Mouse (Mus musculus) hindbrain, embryonic 14.5 days (tissue): Measurements from ENCODE around the gene Selenon. TPM values are rescaled to one million over a fixed set of nuclear protein-coding genes. Genes with fewer than 3 reads are reported as not detected.

Experiments
- ATAC-seq: fragments of 200-750 bp; cut with Nextera tagmentation; 2 replicates; pipeline ENCODE4 v1.8.0; 2017; ENCODE audit warnings: moderate number of reproducible peaks, mild to moderate bottlenecking, moderate TSS enrichment, moderate library complexity; ENCODE audit not compliant: low FRiP score
- DNase-seq: peaks from one replicate; pipeline ENCODE4 v3.0.0-alpha.2; 2015; ENCODE audit warnings: low spot score
- H3K27ac ChIP-seq: fragments of 300-500 bp; sonication (generic); 2 replicates; pipeline ENCODE4 v1.5.1; 2014; ENCODE audit warnings: mild to moderate bottlenecking, moderate library complexity
- H3K27me3 ChIP-seq: fragments of 300-500 bp; sonication (generic); 2 replicates; pipeline ENCODE4 v1.6.1; 2014; ENCODE audit warnings: mild to moderate bottlenecking, low read length, mixed read lengths; ENCODE audit not compliant: control insufficient read depth, insufficient read depth
- H3K36me3 ChIP-seq: fragments of 300-500 bp; sonication (generic); replicated peaks from 2 replicates; pipeline ENCODE4 v1.6.1; 2014; ENCODE audit not compliant: control insufficient read depth, insufficient read depth
- H3K4me1 ChIP-seq: fragments of 300-500 bp; sonication (generic); replicated peaks from 2 replicates; pipeline ENCODE4 v1.6.1; 2014; ENCODE audit warnings: antibody characterized with exemption, low read length, mixed read lengths; ENCODE audit not compliant: control insufficient read depth, insufficient read depth
- H3K4me2 ChIP-seq: fragments of 300-500 bp; sonication (generic); replicated peaks from 2 replicates; pipeline ENCODE4 v1.6.1; 2014; ENCODE audit warnings: mild to moderate bottlenecking, moderate library complexity
- H3K4me3 ChIP-seq: fragments of 300-500 bp; sonication (generic); replicated peaks from 2 replicates; pipeline ENCODE4 v1.5.1; 2014; ENCODE audit warnings: mild to moderate bottlenecking, low read length
- H3K9ac ChIP-seq: fragments of 300-500 bp; sonication (generic); 2 replicates; pipeline ENCODE4 v1.6.1; 2014
- H3K9me3 ChIP-seq: fragments of 300-500 bp; sonication (generic); 2 replicates; pipeline ENCODE4 v1.6.1; 2016; ENCODE audit warnings: low read length; ENCODE audit not compliant: control insufficient read depth
- WGBS: fragments of 180-500 bp; shearing (Covaris S2); extraction: QIAGEN DNeasy Blood & Tissue Kit; methylation state at CpG from one replicate; pipeline ENCODE4 v1.1.7; 2014; 5-methylcytosine and 5-hydroxymethylcytosine counted together
- polyA plus RNA-seq: library from polyadenylated mRNA; unstranded; fragments of >200 nt; fragmentation: Nextera tagmentation; extraction: Ambion mirVana; gene quantifications from 2 replicates; pipeline ENCODE4 v1.2.1, GENCODE M21; 2014

Gene Selenon
- 10.9 and 12.8 TPM in 2 replicates for polyA plus RNA-seq

- H3K4me2 ChIP-seq, result peak within 1 kb of the TSS; percentile 57
These were observed at the start of gene Selenon for GRCm38 (mm10) chr4:134551494-134552316. Selenon (minus strand) TSS chr4:134552166.

GRCm38 (mm10) chr4:134601404-134601803 lies 49.4 kb upstream of the Selenon start:
- no peak for DNase-seq
- 0 out of 2 replicates have a peak overlapping the region, but pooled peaks have one; percentile 2 for H3K9ac ChIP-seq
- WGBS, result 44% methylated on average over 8 of the region's 8 CpGs
- H3K4me1 ChIP-seq, result peaks cover 33% of the 10 kb centered on the region
- ATAC-seq, result no peak
- no peak overlapping the region for H3K27ac ChIP-seq
- no peaks in the 10 kb centered on the region for H3K9me3 ChIP-seq
- H3K4me3 ChIP-seq, result no peak overlapping the region
- H3K27me3 ChIP-seq, result no peaks in the 10 kb centered on the region
- no peak overlapping the region for H3K4me2 ChIP-seq
- H3K36me3 ChIP-seq, result no peaks in the 10 kb centered on the region

More at GRCm38 (mm10) chr4:134551494-134552316, at the start of gene Selenon:
- Histone ChIP-seq H3K9me3 (0 out of 2 replicates have a peak, but pooled peaks cover 5% of the 10 kb centered on the region), H3K4me3 (peak within 1 kb of the TSS; percentile 58), H3K27ac (peak within 1 kb of the TSS; percentile 90), H3K27me3 (no peaks in the 10 kb centered on the region), H3K4me1 (peaks cover 15% of the 10 kb centered on the region; the same call in 1 of the 2 replicates), H3K9ac (peak within 1 kb of the TSS; percentile 83), H3K36me3 (peaks cover 27% of the 10 kb centered on the region)
- under 1% methylated on average over 54 of the region's 67 CpGs for WGBS
- ATAC-seq (peak; percentile 82), DNase-seq (peak; percentile 60)

- no peaks in the 10 kb centered on the region for H3K36me3 ChIP-seq
- no peak for DNase-seq
- ATAC-seq, result no peak
- H3K4me3 ChIP-seq, result no peak overlapping the region
- no peak overlapping the region for H3K9ac ChIP-seq
- peaks cover 29% of the 10 kb centered on the region for H3K4me1 ChIP-seq
- no peaks in the 10 kb centered on the region for H3K27me3 ChIP-seq
- H3K27ac ChIP-seq, result no peak overlapping the region
- H3K9me3 ChIP-seq, result no peaks in the 10 kb centered on the region
- WGBS, result 81% methylated on average over 7 of the region's 7 CpGs
- H3K4me2 ChIP-seq, result no peak overlapping the region
These were observed 48.8 kb upstream of the Selenon start for GRCm38 (mm10) chr4:134600777-134601176.

DNA sequence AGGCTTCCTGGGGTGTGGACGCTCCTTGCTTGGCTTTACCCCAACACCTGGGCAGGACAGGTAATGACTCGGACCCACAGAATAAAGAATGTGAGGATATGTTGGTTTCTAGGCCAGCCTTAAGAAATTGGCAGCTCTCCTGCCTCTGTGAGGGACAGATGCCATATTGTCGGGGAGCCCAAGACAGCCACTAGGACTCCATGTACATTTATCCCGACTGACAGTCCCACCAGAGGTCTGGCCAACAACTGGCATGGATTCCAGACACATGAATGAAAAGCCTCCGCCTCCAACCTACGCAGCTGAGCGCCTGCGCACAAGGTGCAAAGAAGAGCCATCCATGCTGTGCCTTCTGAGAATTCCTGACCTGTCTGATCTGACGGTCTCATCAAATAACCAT lies 48.1 kb upstream of the Selenon start:
- DNase-seq (no peak), ATAC-seq (no peak)
- H3K9ac ChIP-seq, result no peak overlapping the region
- H3K36me3 ChIP-seq, result no peaks in the 10 kb centered on the region
- 80% methylated on average over 9 of the region's 9 CpGs for WGBS
- H3K9me3 ChIP-seq, result no peaks in the 10 kb centered on the region
- H3K27me3 ChIP-seq, result no peaks in the 10 kb centered on the region
- no peak overlapping the region for H3K4me3 ChIP-seq
- peak overlapping the region; percentile 49; the same call in 1 of the 2 replicates for H3K27ac ChIP-seq
- H3K4me2 ChIP-seq, result no peak overlapping the region
- H3K4me1 ChIP-seq, result peaks cover 25% of the 10 kb centered on the region

DNA sequence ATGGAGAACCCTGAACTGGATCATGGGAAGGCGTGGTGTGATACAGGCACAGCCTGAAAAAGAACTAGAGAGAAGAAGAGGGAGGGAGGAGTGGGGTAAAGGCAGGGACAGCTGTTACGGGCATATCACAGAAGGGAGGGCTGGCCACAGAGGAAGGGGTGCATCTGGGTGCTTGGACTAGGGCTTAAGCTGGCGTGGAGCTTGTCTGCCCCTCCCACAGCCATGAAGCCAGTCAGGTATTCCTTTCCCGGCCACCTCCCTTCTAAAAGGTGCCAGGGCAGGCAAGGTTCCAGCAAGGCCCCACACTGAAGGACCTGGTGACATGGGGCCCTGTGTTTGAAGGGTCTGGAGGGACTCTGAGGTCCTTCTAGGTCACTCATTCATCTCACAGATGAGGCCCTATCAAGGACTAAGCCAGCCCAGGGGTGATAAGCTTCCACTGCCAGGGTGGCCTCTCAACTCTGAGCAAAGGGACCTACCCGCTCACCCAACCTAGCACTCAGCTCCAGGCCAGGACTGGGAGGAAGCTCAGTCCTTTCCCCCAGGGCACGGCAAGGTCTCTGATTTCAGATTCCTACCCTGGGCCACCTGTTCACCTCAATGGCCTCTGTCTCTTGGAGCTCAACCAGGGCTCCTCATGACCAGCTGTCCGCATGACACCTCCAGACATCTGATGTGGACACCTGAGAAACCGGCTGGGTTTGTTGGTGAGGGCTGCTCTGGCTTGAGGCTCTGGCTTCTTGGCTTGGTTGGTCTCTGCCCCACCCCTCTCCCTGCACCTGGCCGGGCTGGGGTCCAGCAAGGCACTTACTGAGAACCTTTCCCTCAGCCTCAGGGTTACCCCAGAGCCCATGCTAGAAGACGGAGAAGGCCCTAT lies 45.1 kb upstream of the Selenon start:
- no peak overlapping the region for H3K4me3 ChIP-seq
- no peak overlapping the region for H3K9ac ChIP-seq
- H3K27me3 ChIP-seq, result no peaks in the 10 kb centered on the region
- ATAC-seq (no peak), DNase-seq (no peak)
- WGBS, result 87% methylated on average over 10 of the region's 10 CpGs
- H3K9me3 ChIP-seq, result no peaks in the 10 kb centered on the region
- H3K27ac ChIP-seq, result no peak overlapping the region
- H3K36me3 ChIP-seq, result no peaks in the 10 kb centered on the region
- H3K4me1 ChIP-seq, result peaks cover 17% of the 10 kb centered on the region
- no peak overlapping the region for H3K4me2 ChIP-seq

DNA sequence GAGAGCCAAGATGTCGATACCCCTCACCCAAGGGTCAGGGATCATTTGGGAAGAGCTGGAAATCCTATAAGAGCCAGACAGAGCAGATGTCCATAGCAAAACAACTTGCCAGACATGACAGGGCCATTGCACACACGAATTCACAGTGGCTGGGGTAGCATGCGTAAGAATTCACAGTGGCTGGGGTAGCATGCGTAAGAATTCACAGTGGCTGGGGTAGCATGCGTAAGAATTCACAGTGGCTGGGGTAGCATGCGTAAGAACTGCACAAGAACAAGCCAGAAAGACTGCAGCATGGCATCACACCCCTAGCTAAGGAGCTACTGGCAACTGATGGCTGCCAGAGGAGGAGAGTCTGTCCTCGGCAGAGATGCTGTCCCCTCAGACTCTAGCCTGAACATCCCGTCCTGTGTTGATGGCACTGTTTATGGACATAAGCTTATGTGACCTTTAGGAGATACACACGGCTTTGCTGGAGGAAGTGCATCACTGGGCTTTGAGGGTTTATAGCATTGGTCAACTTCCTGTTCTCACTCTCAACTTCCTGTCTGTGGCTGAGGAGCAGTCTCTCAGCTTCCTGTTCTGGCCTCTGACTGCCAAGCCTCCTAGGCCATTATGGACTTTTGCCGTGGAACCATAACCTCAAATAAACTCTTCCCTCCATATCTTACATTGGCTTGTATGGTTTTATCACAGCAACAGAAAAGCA lies 42.9 kb upstream of the Selenon start:
- ATAC-seq, result no peak
- no peak for DNase-seq
- Histone ChIP-seq H3K4me1 (peaks cover 17% of the 10 kb centered on the region), H3K36me3 (no peaks in the 10 kb centered on the region), H3K9me3 (no peaks in the 10 kb centered on the region), H3K4me2 (no peak overlapping the region), H3K27ac (no peak overlapping the region), H3K9ac (no peak overlapping the region), H3K4me3 (no peak overlapping the region), H3K27me3 (no peaks in the 10 kb centered on the region)
- WGBS, result 91% methylated on average over 10 of the region's 10 CpGs

DNA sequence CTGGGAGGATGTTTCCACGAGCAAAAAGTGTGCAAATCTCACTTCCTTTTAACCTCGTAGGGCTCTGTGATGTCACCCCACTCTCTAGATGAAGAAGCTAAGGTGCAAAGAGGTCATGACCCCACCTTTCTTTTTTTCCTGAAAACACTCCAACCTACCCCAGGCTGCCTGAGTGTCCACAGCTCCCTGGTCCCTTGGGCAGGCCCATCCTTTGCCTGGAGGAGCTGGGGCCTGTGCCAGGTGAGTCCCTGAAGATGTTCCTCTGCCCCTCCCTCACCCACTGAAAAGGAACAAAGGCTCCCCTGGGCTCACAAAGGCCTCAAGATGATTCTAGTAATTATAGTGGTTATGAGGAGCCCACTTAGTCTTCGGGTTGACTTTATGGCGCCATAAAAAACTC lies 40.5 kb upstream of the Selenon start:
- peaks cover 11% of the 10 kb centered on the region for H3K4me1 ChIP-seq
- H3K27ac ChIP-seq, result no peak overlapping the region
- 67% methylated on average over 4 of the region's 4 CpGs for WGBS

GRCm38 (mm10) chr4:134591506-134592061 lies 39.6 kb upstream of the Selenon start:
- Histone ChIP-seq H3K27me3 (no peaks in the 10 kb centered on the region), H3K4me3 (no peak overlapping the region), H3K9me3 (no peaks in the 10 kb centered on the region), H3K9ac (no peak overlapping the region), H3K36me3 (no peaks in the 10 kb centered on the region), H3K4me1 (peaks cover 11% of the 10 kb centered on the region), H3K4me2 (no peak overlapping the region), H3K27ac (peak overlapping the region; percentile 53)
- DNase-seq (peak; percentile 74), ATAC-seq (peak; percentile 73)
- WGBS, result 39% methylated on average over 11 of the region's 11 CpGs

More for the DNA sequence above, 40.5 kb upstream of the Selenon start:
- Histone ChIP-seq H3K9ac (no peak overlapping the region), H3K27me3 (no peaks in the 10 kb centered on the region), H3K9me3 (no peaks in the 10 kb centered on the region), H3K4me3 (no peak overlapping the region), H3K4me2 (no peak overlapping the region), H3K36me3 (no peaks in the 10 kb centered on the region)
- ATAC-seq (no peak), DNase-seq (no peak)
